Mouse (Mus musculus): ENCODE measurements at regions not wholly inside any gene's neighbourhood (a gene's known extent, or its start where the extent isn't known, plus 50 kb on each side); places are given as distances from the start of the nearest gene placed in this dataset.

DNA sequence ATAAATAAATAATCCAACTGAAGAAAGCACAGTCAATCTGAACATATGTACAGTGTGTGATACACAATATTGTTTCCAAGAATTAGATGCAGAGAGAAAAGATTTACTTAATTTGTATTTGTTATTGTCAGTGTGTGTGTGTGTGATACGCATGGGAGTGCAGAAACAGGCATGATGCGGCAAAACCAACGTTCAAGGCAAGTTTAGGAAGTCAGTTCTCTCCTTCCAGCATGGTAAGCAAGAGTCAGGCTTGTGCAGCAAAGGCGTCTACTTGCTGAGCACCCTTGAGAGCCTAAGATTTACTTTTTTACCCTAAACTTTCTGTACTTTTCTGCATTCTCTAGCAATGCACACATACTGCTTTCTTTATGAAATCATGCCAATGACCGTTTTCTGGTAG is 102.7 kb upstream of the Sstr4 start:
- DNase-seq (ENCODE audit: low spot score), result no peak

DNA sequence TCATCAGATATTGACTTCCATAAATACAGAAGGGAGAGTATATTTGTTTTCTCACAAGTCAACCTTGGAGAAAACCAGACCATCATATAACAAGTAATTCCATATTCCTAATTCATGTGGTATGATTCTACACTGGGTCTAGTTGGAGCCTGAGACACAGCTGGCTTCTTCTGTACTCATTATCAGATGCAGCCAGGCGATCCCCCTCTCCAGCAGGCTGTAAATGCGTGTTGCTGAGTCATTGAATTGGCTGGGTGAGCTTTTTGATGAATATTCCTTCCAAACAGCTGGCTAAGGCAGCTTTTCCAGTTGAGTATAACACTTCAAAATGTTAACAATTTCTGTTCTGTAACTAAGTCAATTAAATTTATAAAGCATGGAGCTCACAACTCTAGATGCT is 102.2 kb upstream of the Sstr4 start:
- DNase-seq (ENCODE audit: low spot score), result no peak

DNA sequence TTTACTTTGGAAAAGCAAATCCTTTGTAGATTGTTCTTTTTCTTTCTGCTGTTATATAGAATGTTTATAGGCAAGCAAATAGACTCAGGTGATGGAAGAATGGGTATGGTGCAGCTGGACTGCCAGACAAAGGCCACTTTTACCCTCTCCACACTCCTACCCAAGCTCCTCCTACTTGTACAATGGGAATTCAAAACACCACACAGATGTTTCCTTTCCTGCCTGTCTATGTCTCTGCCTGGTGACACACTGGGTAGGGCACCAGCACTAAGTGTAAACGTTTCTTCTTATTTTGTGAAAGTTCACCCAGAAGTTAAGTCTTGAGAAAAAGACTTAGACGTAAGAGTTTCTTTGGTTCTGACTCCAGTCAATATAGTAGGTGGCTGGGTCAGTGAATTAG is 94.3 kb upstream of the Sstr4 start:
- no peak for DNase-seq (ENCODE audit: low spot score)

DNA sequence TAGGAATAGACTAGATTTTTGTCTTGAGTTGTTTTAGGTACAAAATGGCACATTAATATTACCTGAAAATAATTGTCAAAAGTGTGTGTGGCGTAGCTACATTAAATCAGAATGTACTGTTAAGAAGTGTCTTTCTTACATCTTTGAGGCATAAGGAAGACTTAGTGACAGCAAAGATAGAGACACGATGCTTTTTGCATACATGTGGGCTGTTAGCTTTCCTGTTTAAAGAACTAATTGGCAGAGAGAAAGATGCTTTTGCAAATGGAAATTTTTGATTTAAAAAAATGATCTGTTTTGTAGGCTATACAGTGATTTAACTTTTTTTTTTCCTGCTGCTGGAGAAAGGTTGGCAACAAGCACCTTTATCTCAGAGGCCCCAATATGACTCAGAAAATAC is 82.9 kb upstream of the Sstr4 start:
- no peak for DNase-seq (ENCODE audit: low spot score)

DNA sequence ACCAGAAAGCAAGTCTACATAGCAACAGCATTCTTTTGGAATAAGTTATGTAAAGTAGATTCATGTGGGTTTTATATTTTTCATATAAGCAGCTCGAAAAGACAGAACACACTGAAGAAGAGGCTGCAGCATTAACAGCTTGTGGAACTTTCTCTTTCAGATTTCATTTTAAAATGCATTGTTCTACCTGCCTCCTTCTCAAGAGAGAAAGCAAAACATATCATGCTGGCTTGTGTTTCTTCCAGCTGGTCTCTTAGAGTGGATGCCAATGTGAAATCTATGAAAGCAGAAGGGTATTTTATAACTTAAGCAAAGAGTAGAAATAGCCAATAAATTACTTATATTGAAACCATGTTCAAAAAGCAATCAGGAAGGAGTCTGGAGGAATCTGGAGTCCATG is 74.2 kb upstream of the Sstr4 start:
- DNase-seq (ENCODE audit: low spot score), result no peak

DNA sequence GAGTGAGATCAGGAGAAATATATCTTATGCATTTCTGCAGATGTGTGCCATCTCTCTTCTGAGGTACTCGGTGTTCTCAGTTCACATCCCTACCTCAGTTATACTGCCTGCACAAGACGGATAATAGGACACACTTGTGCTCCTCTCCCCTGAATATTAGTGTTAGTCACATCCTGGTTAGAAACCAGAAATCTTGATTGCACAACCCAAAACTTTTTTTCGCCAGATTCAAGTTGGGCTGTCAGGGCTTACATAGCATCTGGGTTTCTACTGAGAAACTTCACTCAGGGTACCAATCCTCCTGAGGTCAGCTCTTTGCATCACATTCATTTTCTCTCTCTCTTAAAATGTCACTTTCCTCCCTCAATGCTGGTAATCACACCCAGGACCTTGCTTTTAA is 69.8 kb upstream of the Sstr4 start:
- DNase-seq (ENCODE audit: low spot score), result no peak

DNA sequence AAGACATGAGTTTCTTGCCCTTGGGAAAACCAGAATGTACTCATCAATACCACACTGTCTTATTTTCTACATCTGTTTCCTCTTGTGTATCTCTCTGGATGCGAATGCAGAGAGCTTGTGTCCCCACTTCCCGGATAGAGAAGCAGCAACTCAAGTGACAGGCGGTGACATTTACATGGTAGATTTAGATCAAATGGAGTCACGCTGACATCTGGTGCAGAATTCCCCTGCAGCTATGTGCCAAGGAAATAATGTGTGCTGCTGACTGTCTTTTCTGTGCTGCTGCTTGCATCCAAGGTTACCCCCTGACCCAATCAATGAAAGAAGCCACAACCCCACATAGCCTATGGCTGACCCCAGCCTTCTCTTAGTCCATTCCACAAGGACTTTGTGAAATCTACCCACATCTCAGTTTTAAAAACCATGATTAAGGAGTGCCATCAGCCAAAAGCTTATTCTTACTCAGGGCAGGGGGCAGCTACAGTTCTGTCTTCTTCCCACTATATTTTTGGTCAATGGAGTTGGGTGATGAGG is 69.2 kb upstream of the Sstr4 start:
- peak; percentile 51 for DNase-seq (ENCODE audit: low spot score)

DNA sequence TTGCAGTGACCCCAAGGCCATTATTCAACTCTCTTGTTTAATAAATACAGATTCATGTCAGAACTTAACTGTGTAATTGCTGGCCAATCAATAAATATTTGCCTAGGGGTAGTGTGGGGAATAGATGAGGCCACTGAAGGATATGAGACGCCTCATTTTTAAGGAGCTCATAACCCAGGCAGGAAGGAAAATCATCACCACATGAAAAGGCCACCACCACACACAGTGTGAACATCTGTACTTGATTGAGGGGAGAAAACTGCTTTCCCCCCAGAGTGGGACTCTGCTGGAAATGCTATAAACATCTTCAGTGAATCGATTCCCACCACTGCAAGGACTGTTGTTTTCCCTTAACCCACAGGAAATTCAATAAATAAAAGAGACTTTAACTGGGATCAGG is 68.7 kb upstream of the Sstr4 start:
- DNase-seq (ENCODE audit: low spot score), result peak; percentile 22

DNA sequence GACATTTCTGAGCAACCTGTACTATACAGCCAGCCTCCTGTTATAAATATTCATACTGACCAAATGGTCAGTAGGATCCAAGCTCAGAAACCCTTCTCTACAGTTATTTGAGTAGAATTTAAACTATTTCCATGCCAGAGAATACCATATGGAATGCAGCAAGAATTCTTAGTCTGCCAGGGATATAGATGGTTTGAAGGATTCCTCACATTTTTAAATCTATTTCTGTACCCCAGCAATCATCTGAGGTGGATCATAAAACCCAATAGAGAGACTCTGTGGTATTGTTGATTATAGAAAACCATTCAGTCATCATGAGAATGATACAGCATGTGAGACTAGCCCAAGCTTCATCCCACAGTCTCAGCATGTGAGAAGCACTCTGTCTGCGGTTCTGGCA is 67.6 kb upstream of the Sstr4 start:
- no peak for DNase-seq (ENCODE audit: low spot score)

DNA sequence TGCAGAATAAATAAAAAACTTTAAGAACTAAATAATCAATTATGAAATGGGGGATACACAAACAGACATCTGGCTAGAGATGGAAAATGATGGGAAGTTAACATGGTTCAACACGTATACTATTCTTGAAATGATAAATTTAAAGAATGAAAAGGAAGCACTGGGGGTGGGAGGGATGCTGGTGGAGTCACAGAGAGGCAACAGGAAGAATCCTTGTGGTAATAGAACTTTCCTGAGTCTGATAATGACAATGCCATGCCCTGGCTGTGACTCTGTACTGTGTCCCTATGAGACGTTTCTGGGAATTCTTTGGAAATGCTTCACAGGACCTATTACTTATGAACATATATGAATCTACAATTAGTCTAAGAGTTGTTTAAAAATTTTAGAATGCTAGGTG is 64.8 kb upstream of the Sstr4 start:
- DNase-seq (ENCODE audit: low spot score), result no peak

DNA sequence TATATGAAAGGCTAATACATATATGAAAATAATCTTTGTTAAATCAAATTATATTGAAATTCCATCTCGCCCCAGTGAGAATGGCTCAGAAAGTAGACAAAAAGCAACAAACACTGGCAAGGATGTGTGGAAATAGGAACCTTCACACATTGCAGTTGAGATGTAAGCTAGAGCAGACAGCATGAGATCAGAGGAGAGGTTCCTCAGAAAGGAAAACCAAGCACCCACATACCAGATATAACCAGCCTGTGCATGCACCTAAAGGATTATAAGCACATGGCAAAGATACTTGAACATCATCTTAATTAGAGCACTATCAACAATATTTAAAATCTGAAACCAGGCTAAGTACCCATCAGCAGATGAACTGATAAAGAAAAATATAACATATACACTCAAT is 60.6 kb upstream of the Sstr4 start:
- DNase-seq (ENCODE audit: low spot score), result no peak

DNA sequence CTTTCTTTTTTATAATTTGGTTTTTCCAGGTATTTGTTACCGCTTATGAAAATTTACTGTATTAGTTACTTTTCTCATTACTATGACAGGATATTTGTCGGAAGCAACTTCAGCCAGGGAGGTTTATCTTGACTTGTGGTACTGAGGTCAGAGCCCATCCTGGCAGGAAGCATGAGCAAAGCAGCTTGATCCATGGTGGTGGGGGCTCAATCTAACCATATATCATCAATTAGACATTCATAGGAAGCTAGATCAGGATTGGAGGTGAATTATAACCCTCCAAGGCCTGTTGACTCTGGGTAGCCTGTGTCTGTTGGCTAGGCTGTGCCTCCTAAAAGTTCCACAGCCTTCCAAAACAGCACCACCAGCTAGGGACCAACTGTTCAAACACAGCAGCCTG is 58.5 kb upstream of the Sstr4 start:
- no peak for DNase-seq (ENCODE audit: low spot score)

DNA sequence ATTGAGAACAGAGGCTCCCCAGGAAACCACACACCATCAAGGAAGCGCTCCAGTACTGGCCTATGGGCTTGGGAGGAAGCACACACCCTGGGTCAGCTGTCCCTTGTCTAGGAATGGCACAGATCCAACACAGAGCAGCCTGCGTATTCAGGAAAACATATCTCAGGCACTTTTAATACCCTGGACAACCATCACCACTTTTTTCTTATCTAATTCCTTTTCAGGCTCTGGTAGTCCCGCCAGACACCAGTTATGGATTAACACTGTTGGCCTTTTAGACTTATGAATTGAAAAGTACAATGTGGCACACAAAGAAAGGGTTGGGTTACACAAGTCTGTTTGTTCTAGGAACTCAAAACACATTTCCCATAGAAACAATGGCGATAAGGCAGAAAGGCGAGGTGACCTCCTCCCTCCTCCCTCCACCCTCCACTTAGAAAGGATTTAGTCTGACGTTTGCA is 56.8 kb upstream of the Sstr4 start:
- no peak for DNase-seq (ENCODE audit: low spot score)

DNA sequence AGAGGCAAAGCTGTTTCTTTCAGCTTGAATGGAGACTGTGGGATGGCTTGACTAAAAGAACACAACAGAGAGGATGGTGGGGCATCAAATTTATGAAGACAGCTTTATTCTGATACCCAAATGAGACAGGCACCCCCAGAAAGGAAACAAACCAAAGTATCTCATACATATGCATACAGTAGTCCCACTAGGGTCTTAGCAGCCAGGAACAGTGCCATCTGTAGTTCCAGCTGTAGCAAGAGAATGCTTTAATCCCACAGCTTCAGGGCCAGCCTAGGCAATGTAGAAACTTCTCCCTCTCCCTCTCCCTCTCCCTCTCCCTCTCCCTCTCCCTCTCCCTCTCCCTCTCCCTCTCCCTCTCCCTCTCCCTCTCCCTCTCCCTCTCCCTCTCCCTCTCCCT is 56.2 kb upstream of the Sstr4 start:
- no peak for DNase-seq (ENCODE audit: low spot score)

DNA sequence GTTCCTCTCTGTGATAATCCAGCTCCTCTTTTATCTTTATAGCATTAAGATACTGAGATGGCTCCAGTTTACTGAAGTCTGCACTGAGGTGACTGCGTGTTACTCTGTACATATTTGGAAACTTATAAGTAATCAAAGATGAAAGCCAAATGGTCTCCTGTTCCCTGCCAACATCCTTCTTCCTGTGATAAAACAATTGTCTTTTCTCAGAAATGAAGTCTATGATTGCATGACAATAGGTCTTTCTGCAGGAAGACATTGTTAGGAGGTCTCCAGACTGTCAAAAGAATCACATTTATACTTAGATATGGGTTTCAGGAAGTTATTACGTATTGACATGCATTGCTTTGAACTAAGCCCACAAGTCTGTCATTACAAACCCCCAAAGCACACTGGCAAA is 51.0 kb upstream of the Sstr4 start:
- no peak for DNase-seq (ENCODE audit: low spot score)

Measured in embryo, embryonic 10 days (tissue).